Mouse (Mus musculus) gastrocnemius, adult 18-20 months (tissue): ENCODE data around the gene Ovol1. TPM values are rescaled to one million over a fixed set of nuclear protein-coding genes. Genes with fewer than 3 reads are reported as not detected.

Experiments
- DNase-seq: peaks from one replicate; pipeline ENCODE4 v3.0.0; 2021; ENCODE audit warnings: low spot score
- long read RNA-seq, 2 experiments: library from polyadenylated mRNA; stranded (forward); transcript quantifications; one replicate each; pipeline ENCODE4 v2.0.0; 2021
- total RNA-seq, 2 experiments: library from RNA; stranded (reverse); gene quantifications; 2 replicates each; pipeline ENCODE4 v1.2.3; 2021

The Ovol1 gene
- not detected for total RNA-seq
- long read RNA-seq, experiment 1 = 0 reads
- long read RNA-seq, experiment 2 = 0 reads

DNA sequence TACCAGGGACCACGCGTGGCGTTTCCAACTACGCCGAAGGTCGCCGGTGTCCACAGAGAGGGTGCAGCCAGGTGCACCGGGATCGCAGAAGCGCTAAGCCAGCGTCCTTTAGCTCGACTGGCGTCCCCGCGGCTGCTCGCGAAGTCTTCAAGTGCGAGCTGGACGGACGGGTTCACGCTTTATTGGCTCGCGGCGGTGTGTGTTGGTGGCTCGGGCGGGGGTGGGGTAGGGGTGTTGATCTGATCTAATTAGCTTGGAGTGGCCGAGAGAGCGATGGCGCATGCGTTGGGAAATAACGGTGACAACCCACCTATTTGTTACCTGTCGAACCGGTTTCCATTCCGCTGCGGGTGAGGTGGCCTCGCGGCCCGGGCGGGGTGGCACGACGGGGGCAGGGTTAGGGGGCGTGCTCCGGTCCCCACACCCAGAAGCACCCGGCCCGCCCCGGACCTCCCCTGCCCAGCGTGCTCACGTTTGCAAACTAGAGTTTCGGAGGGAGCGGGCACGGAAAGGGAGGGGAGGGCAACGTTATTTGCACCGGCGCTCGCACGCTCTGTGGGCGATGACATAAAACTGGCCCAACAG is at the start of gene Ovol1:
Gene Ovol1 (minus strand): TSS at position 190 of the 585 bp plus-strand sequence.
- DNase-seq = no peak

GRCm38 (mm10) chr19:5609547-5610404 is 49.3 kb upstream of the Ovol1 start, which contains the start of gene Kat5:
Gene Kat5, minus strand, starts transcription at chr19:5610237.
- DNase-seq = peak; percentile 94

GRCm38 (mm10) chr19:5609171-5609546 is 48.7 kb upstream of the Ovol1 start:
- no peak for DNase-seq

GRCm38 (mm10) chr19:5608707-5609106 is 48.3 kb upstream of the Ovol1 start:
- no peak for DNase-seq

GRCm38 (mm10) chr19:5607705-5608410 is 47.4 kb upstream of the Ovol1 start:
- DNase-seq = no peak

DNA sequence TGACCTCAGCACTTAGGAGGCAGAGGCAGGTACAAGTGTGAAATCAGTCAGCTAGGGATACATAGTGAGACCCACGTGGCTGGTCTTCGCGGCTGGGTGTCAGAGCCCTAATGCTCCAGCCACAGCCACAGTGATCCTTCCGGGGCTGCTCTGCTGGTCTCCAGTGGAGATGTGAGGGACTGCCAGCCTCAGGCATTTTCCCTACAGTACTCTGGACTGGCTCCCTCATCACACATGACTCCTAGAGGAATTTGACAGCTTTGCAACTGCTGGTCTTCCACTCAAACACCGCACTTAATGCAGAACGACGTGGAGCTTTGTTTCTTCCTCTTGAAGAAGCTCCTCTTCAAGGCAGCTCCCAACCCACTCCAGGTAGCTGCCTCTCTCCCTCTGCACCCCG is 45.8 kb upstream of the Ovol1 start:
- DNase-seq = no peak

DNA sequence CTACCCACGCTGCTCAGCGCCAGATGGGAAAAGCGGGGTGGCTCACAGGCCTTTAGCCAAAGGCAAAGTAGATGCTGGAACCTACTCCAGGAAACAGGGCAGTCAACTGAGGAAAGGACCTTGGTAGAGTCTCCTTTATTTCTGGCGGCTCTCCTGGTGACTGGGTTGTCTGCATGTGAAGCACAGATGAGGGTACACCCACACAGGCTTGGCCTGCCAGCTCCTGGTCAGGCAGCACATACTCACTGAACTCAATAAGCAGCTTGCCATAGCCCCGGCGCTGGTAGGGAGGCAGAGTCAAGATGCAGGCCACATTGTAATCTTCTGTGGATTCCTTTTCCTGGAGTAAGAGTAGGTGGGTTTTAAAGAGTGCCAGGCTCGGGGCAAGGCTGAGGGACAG is 44.7 kb upstream of the Ovol1 start:
- no peak for DNase-seq

DNA sequence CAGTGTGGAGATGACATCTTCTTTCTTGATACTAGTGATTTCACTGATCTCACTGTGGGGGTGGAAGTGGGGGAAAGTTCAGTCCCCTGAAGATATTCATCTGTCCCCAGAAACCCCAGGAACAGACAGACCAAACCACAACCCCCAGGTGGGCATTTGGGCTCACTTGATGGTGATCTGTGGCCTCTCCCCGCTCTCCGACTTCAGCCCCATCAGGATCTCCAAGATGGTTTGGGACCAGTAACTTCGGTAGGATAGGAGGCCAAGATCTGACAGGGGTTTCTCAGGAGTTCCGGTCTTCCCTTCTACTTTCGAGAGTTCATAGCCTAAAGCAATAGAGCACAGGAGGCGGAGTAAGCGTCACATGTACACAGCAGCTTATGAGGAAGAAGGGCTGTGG is 43.2 kb upstream of the Ovol1 start:
- DNase-seq = no peak

DNA sequence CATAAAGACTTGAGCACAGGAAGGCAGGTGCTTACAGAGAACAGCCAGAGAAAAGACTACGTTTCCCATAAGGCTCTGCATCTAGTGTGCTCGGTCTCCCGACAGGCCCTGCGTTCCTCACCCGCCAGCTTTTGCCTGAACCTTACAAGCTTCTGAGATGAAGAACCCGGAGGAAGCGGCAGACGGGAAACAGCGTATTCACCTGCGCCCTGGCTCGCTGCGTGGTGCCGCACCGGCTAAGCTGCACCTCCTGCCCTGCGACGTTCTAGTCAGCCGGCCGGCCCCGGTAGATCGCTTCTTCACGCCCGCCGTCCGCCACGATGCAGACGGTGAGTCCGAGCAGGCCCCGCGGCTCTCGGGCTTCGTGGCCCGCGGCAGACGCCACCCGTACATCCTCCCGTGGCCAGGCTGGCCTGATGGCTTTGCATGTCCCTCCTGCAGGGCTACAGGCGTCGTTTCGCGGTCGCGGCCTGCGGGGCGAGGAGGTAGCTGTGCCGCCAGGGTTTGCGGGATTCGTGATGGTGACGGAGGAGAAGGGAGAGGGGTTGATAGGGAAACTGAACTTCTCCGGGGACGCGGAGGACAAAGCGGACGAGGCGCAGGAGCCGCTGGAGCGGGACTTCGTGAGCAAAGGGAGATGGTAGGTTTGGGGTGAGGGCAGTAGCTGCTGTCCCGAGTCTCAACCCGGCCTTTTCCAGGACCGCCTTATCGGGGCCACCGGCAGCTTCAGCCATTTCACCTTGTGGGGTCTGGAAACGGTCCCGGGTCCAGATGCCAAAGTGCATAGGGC is 41.5 kb upstream of the Ovol1 start, which contains the start of gene Rnaseh2c:
Gene Rnaseh2c (plus strand): TSS at position 122 of the 790 bp plus-strand sequence.
- peak; percentile 64 for DNase-seq

GRCm38 (mm10) chr19:5599224-5599623 is 38.8 kb upstream of the Ovol1 start:
- no peak for DNase-seq

DNA sequence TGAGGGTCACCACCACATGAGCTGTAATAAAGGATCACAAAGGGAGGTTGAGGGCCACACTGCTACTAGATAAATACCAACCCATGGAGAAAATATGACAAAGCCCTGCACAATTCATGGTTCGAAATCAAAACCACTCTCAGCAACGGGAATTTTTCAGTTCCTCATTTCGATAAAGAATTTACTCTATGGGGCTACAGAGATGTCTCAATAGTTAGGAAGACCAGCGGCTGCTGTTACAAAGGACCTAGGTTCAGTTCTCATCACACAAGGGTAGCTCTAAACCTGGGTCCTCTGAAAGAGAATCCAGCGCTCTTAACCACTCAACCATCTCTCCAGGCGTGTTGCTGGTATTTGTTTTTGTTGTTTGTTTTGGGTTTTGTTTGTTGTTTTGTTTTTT is 31.4 kb upstream of the Ovol1 start:
- no peak for DNase-seq

DNA sequence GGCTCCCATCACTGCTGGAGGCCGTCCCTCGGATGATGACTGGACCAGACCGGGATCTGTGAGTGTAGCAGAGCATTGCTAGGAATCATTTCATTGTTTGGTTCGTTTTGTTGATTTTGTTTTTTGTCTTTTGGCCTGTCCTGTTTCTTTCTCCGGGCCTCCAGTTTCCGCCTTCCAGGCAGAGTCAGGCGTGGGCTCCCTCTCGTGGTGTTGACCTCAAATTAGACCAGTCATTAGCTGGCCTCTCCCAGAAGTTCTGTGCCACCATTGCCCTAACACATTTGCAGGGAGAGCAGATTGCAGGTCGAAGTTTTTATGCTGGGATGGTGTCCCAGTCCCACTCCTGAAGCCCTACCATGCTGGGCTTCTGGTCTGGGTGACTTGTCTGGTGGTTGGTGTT is 28.7 kb upstream of the Ovol1 start:
- no peak for DNase-seq

DNA sequence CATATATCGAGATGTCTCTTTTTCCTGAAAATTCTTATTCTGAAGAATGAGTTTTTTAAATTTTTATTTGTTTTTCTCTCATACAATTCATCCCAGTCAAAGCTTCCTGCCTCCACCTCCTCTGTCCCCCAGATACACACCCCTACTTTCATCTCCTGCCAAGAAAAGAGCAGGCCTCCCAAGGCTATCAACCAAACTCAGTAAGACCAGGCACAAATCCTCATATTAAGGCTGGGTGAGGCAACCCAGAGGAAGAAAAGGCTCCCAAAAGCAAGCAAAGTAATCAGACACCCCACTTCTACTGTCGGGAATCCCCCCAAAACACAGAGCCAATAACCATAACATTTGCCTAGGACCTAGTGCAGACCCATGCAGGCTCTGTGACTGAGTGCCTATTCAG is 21.5 kb upstream of the Ovol1 start:
- DNase-seq = no peak

- DNase-seq = no peak
Measured at GRCm38 (mm10) chr19:5580776-5581175, 20.3 kb upstream of the Ovol1 start.

GRCm38 (mm10) chr19:5579971-5580370 is 19.5 kb upstream of the Ovol1 start:
- DNase-seq = no peak

DNA sequence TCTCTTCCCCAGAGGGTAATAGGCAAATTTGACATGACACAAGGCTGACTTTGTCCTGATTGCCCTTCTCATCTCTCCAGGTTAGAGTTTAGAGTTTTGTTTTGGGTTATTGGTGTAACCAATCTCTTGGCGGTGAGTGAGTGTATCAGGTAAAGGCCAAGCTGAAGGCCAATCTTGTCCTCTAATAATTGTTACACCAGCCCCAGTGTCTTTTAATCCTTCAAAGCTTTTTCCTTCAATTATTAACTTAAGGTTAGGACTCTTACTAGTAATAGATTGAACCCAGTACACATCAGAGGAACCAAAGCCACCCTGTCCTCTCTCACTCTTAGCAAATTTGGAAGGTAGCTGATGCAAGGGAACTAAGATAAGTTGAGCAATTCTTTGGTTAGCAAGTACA is 14.9 kb upstream of the Ovol1 start:
- no peak for DNase-seq

- no peak for DNase-seq
Measured at GRCm38 (mm10) chr19:5572331-5573125, 12.1 kb upstream of the Ovol1 start.

GRCm38 (mm10) chr19:5571831-5572230 is 11.4 kb upstream of the Ovol1 start:
- no peak for DNase-seq

DNA sequence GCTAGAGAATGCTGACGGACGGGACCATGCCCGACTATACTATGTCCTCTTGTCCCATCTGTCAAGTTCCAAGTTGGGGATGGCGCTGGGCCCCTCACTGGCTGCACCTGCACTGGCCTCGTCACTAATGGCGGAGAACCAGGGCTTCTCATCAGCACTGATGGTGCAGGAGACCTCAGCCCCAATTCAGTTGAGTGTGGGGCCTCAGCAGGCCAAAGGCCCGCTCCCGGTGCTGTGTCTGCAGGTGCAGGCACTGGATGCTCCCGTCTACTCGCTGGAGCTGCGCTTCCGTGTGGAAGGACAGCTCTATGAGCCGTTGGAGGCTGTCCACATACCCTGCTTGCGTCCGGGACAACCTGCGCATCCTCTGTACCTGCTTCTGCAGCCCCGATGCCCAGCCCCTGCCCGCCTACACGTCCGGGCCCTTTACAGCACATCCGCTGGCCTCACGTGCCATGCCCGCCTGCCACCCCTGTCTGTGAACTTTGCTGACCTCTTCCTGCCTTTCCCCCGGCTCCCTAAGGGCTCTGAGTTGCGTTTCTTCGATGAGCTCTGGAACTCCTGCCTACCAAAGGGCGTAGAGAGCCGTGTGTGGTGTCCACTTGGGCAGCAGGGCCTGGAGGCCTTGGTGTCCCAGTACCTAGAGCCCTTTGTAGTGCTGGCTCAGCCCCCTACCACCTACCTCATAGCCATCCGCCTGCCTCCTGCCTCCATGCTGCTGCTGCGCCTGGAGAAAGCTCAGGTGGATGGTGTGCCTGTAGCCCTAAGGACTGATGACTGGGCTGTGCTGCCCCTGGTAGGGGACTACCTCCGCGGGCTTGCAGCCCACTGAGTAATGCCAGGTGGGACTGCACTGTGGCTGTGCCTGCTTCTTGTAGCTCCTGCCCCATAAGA is 10.2 kb upstream of the Ovol1 start:
- no peak for DNase-seq

DNA sequence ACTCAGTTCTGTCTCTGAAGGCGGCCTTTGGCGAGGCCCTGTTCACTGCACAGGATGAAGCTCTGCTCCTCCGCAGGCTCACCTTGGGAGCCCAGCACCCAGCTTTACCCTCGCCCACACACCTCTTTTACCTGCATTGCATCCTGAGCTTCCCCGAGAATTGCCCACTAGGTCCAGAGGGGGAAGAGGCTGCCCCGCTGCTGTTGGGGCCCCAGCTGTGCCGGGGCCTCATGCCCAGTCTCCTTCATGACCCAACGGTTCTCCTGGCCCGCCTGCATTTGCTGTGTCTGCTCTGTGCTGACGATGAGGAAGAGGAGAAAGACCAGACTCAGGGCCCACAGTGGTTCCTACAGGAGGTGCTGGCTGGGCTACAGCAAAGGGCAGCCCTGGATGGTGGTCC is 9.1 kb upstream of the Ovol1 start:
- DNase-seq = no peak
